Mouse (Mus musculus): ENCODE measurements around the gene Lrsam1.

DNA sequence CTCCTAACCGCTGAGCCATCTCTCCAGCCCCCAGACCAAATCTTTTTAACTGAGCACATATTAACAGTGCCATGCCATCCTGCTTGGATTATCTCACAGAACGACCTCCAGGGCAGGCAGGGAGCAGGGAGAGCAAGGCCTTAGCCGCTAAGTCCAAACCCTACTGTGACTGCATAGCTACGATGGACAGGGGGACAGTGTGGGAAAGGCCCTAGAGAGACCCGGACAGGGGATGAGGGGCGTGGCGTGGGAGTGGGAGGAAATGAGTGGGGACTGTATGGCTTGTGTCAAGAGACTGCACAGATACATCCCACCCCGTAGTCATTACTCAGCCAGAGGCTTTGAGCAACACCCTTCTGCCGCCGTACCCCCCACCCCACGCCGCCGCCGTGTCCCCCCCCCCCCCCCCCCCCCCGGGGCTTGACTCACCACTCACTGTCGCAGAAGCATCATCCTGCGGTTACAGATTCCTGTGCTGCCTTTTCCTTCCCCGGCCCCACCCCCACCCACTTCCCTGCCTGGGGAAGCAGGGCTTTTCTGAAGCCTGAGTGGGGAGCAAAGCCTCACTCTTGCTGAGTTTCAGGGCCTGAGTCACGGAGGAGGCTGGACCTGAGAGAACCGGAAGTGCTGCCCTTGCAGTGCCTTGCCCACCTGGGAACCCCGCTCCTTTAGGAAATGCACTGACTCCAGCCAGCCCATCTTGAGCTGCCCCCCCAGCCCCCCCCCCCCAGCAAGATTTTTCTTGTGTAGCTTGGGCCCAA, 79.0 kb downstream of the Lrsam1 start:
- TF ChIP-seq ZC3H11A (IDR thresholded peaks at IDR 0.05; ENCODE audit: borderline replicate concordance, low read depth, low read length) (no peak), ZNF384 (IDR thresholded peaks at IDR 0.05; ENCODE audit: low read depth, low read length) (no peak), MAFK (IDR thresholded peaks at IDR 0.05; ENCODE audit: insufficient read depth, low read depth, low read length) (no peak), CHD2 (IDR thresholded peaks at IDR 0.05; ENCODE audit: low read depth, low read length) (no peak), HCFC1 (IDR thresholded peaks at IDR 0.05; ENCODE audit: borderline replicate concordance, insufficient read depth, low read length) (no peak)
